Mouse (Mus musculus) myocyte (in vitro differentiated cells): ENCODE measurements around the gene Hsp90aa1. TPM values are rescaled to one million over a fixed set of nuclear protein-coding genes. Genes with fewer than 3 reads are reported as not detected.

Experiments used
- H3K27me3 ChIP-seq: one replicate; pipeline ENCODE4 v1.6.1; 2011; ENCODE audit not compliant: control insufficient read depth, insufficient read depth, insufficient read length
- H3K36me3 ChIP-seq: one replicate; pipeline ENCODE4 v1.6.1; 2011; ENCODE audit not compliant: control insufficient read depth, insufficient read depth
- H3K4me2 ChIP-seq: one replicate; pipeline ENCODE4 v1.6.1; 2011; ENCODE audit warnings: low read depth, control low read depth
- H3K4me3 ChIP-seq: one replicate; pipeline ENCODE4 v1.5.1; 2011; ENCODE audit warnings: mild to moderate bottlenecking, control low read depth, moderate library complexity
- H3K79me2 ChIP-seq: one replicate; pipeline ENCODE4 v1.6.1; 2011; ENCODE audit not compliant: control insufficient read depth, insufficient read depth
- H3ac ChIP-seq: one replicate; pipeline ENCODE4 v1.6.1; 2011; ENCODE audit not compliant: control insufficient read depth, insufficient read length
- CEBPB ChIP-seq: IDR thresholded peaks from 2 replicates; pipeline ENCODE4 v1.6.1; 2011; ENCODE audit warnings: mild to moderate bottlenecking, moderate library complexity; ENCODE audit not compliant: poor library complexity, insufficient read depth, severe bottlenecking
- E2F4 ChIP-seq: IDR thresholded peaks from one replicate; pipeline ENCODE4 v1.6.1; 2011; ENCODE audit warnings: mild to moderate bottlenecking, control low read depth, moderate library complexity; ENCODE audit not compliant: insufficient read depth
- MAX ChIP-seq: IDR thresholded peaks from one replicate; pipeline ENCODE4 v1.6.1; 2011; ENCODE audit warnings: low read depth, mild to moderate bottlenecking, control low read depth
- MYOD1 ChIP-seq, 3 experiments: IDR thresholded peaks; one replicate each; pipeline ENCODE4 v1.6.1; 2011; ENCODE audit warnings: control low read depth in 2 of 3, low read depth in 2 of 3, mild to moderate bottlenecking in 2 of 3, moderate library complexity in 1 of 3; ENCODE audit not compliant: insufficient read length in 2 of 3, control insufficient read depth in 1 of 3
- MYOG ChIP-seq, 3 experiments: IDR thresholded peaks; one replicate each; pipeline ENCODE4 v1.6.1; 2011; ENCODE audit warnings: control low read depth in 2 of 3, low read depth in 2 of 3, mild to moderate bottlenecking in 2 of 3; ENCODE audit not compliant: insufficient read length in 2 of 3, control insufficient read depth in 1 of 3, insufficient read depth in 1 of 3
- POLR2A ChIP-seq: IDR thresholded peaks from one replicate; pipeline ENCODE4 v1.6.1; 2011; ENCODE audit warnings: low read depth, mild to moderate bottlenecking, control low read depth, moderate library complexity; ENCODE audit not compliant: insufficient read length
- POLR2AphosphoS2 ChIP-seq: IDR thresholded peaks from one replicate; pipeline ENCODE4 v1.6.1; 2011; ENCODE audit warnings: low read depth, control low read depth; ENCODE audit not compliant: insufficient read length
- REST ChIP-seq: IDR thresholded peaks from one replicate; pipeline ENCODE4 v1.6.1; 2011; ENCODE audit warnings: mild to moderate bottlenecking, control low read depth, moderate library complexity; ENCODE audit not compliant: insufficient read depth, insufficient read length
- SRF ChIP-seq: IDR thresholded peaks from one replicate; pipeline ENCODE4 v1.6.1; 2011; ENCODE audit warnings: low read depth; ENCODE audit not compliant: control insufficient read depth, insufficient read length
- TCF12 ChIP-seq: IDR thresholded peaks from one replicate; pipeline ENCODE4 v1.6.1; 2011; ENCODE audit warnings: mild to moderate bottlenecking, control low read depth; ENCODE audit not compliant: poor library complexity, insufficient read depth, severe bottlenecking
- TCF3 ChIP-seq: IDR thresholded peaks from one replicate; pipeline ENCODE4 v1.6.1; 2011; ENCODE audit warnings: low read depth, control low read depth; ENCODE audit not compliant: insufficient read length
- USF1 ChIP-seq: IDR thresholded peaks from one replicate; pipeline ENCODE4 v1.6.1; 2011; ENCODE audit warnings: low read depth, mild to moderate bottlenecking, control low read depth, moderate library complexity
- polyA plus RNA-seq: library from polyadenylated mRNA; unstranded; fragments of >200 nt; fragmentation: generic; extraction: Trizol; gene quantifications from one replicate; pipeline ENCODE4 v1.2.1, GENCODE M21; 2012; ENCODE audit warnings: missing spikeins

Hsp90aa1 gene
- polyA plus RNA-seq, 1 experiment: 110 TPM

DNA sequence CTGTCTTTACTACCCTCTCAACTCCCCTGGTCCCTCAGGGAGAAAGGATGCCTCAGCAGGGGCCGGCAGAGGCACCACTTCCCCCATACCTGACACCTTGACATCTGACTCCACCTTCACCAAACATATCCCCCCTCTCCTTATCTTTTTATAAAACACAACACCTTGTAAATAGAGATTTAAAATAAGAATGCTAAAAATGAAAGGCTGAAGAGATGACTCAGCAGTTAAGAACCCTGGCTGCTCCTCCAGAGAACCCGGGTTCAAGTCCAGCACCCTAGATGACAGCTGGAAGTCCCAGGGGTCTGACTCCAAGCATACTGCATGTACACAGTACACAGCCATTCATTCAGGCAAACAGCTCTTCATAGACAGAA lies 3.4 kb downstream of the Hsp90aa1 start:
- no peak overlapping the region for H3ac ChIP-seq
- no peak for TF ChIP-seq TCF12
- TF ChIP-seq E2F4: no peak
- no peak for TF ChIP-seq MYOG (IDR thresholded peaks at IDR 0.05; ENCODE audit: control insufficient read depth in 1 of 3, insufficient read depth in 1 of 3, insufficient read length in 2 of 3, low read depth in 2 of 3)
- no peak for TF ChIP-seq POLR2A
- no peak for TF ChIP-seq POLR2AphosphoS2
- no peak for TF ChIP-seq MYOD1 (IDR thresholded peaks at IDR 0.05; ENCODE audit: control insufficient read depth in 1 of 3, insufficient read length in 2 of 3, low read depth in 2 of 3)
- TF ChIP-seq USF1: no peak
- TF ChIP-seq MAX: no peak
- TF ChIP-seq TCF3: no peak
- no peak for TF ChIP-seq SRF
- no peak for TF ChIP-seq CEBPB
- no peak for TF ChIP-seq REST
- peaks cover 15% of the 10 kb centered on the region for H3K79me2 ChIP-seq
- no peak overlapping the region for H3K4me2 ChIP-seq
- no peak overlapping the region for H3K4me3 ChIP-seq
- no peaks in the 10 kb centered on the region for H3K27me3 ChIP-seq
- H3K36me3 ChIP-seq: peaks cover 7% of the 10 kb centered on the region

DNA sequence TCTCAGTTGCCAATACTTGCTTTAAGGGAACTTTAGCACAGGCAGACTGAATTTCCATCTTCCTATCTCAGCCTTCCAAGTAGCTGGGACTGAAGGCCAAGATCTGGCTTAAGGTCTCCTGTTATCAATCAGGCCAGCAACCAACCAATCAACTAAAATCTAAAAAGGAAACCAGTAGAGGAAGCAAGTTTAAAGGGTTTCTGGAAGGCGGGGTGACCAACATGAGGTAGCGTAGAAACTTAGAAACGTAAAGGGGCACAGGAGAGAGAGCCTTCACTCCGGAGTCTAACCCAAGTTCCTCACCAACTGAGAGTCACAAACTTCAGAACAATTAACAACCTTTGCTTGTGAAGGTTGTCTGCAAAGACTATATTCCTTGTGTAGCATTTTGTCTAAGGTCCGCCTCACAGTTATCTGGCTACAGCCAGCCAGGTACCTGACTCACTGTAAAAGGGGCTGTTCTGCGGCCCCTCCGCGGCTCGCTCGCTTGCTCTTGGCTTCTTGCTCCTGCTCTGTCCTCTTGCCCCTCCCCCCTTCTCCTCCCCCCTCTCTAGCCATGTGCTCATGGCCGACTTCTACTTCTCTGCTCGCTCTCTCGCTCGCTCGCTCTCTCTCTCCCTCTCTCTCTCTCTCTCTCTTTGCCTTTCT lies 3.9 kb downstream of the Hsp90aa1 start:
- no peak for TF ChIP-seq MAX
- no peak for TF ChIP-seq CEBPB
- no peak for TF ChIP-seq TCF12
- TF ChIP-seq POLR2A: no peak
- no peak for TF ChIP-seq REST
- no peak for TF ChIP-seq USF1
- no peak for TF ChIP-seq MYOG (IDR thresholded peaks at IDR 0.05; ENCODE audit: control insufficient read depth in 1 of 3, insufficient read depth in 1 of 3, insufficient read length in 2 of 3, low read depth in 2 of 3)
- no peak for TF ChIP-seq POLR2AphosphoS2
- TF ChIP-seq E2F4: no peak
- TF ChIP-seq TCF3: no peak
- no peak for TF ChIP-seq MYOD1 (IDR thresholded peaks at IDR 0.05; ENCODE audit: control insufficient read depth in 1 of 3, insufficient read length in 2 of 3, low read depth in 2 of 3)
- Histone ChIP-seq H3K79me2 (peaks cover 20% of the 10 kb centered on the region), H3ac (no peak overlapping the region), H3K36me3 (peaks cover 13% of the 10 kb centered on the region), H3K27me3 (no peaks in the 10 kb centered on the region), H3K4me3 (no peak overlapping the region), H3K4me2 (no peak overlapping the region)

DNA sequence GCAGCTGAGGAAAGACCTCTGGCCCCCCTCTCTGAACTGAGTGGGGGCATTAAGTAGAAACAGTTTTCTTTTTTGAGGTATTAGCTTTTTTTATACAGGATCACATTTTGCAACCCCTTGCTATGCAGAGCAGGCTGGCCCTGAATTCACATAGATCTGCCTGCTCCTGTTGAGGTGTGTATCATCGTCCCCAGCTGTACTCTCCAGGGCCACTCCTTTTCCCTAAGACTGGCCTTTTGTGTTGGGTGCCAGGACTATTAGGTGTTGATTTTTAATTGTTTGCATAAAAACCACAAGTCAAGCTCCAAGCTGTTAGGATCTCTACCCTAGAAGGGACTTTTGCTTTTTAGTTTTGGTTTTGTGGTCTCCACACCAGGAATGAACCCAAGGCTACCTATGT lies 4.4 kb downstream of the Hsp90aa1 start:
- Histone ChIP-seq H3K4me2 (no peak overlapping the region), H3K36me3 (peaks cover 18% of the 10 kb centered on the region), H3K4me3 (no peak overlapping the region), H3K79me2 (peaks cover 23% of the 10 kb centered on the region), H3K27me3 (no peaks in the 10 kb centered on the region), H3ac (no peak overlapping the region)
- TF ChIP-seq MAX: no peak
- TF ChIP-seq POLR2A: no peak
- TF ChIP-seq MYOD1 (IDR thresholded peaks at IDR 0.05; ENCODE audit: control insufficient read depth in 1 of 3, insufficient read length in 2 of 3, low read depth in 2 of 3): no peak
- no peak for TF ChIP-seq E2F4
- TF ChIP-seq TCF12: no peak
- no peak for TF ChIP-seq CEBPB
- TF ChIP-seq USF1: no peak
- TF ChIP-seq POLR2AphosphoS2: no peak
- TF ChIP-seq TCF3: no peak

DNA sequence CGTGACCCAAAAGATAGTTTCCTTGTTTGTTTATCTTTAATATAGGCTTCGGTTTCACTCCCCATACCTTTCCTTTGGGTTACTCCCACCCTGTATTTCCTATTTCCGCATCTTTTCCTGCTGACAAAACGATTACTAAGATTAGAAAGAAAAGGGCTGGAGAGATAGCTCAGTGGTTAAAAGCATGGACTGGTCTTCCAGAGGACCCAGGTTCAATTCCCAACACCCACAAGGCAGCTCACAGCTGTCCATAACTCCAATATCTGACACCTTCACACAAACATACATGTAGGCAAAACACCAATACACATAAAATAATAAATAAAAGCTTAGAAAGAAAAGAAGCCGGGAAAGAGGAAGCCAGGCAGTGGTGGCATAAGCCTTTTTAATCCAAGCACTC lies 5.1 kb downstream of the Hsp90aa1 start:
- Histone ChIP-seq H3K27me3 (no peaks in the 10 kb centered on the region), H3K4me2 (no peak overlapping the region), H3ac (no peak overlapping the region), H3K79me2 (peaks cover 23% of the 10 kb centered on the region), H3K36me3 (peaks cover 24% of the 10 kb centered on the region), H3K4me3 (peak overlapping the region; percentile 64)
- TF ChIP-seq MYOD1 (IDR thresholded peaks at IDR 0.05; ENCODE audit: control insufficient read depth in 1 of 3, insufficient read length in 2 of 3, low read depth in 2 of 3) (no peak), REST (no peak), E2F4 (no peak), CEBPB (no peak), MYOG (IDR thresholded peaks at IDR 0.05; ENCODE audit: control insufficient read depth in 1 of 3, insufficient read depth in 1 of 3, insufficient read length in 2 of 3, low read depth in 2 of 3) (no peak), USF1 (no peak), POLR2AphosphoS2 (no peak), POLR2A (no peak), TCF12 (no peak), MAX (no peak), SRF (no peak)

DNA sequence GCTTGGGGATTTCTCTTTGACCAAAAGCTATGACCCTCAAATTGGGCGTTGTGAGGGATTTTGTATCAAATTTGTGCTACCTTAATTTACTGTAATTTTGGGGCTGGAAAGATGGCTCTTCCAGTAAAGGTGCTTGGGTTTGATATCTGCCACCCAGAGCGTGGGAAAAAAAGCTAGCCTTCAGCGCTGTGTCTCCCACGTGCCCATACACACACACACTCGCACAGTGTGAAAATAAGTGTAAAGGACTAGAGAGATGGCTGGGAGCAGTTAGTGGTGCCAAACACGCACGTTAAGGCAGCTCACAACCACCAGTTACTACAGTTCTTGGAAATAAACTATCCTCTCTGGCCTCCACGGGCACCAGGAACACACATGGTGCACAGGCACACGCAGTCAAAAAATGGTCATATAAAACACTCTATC lies 5.5 kb downstream of the Hsp90aa1 start:
- TF ChIP-seq MYOD1 (IDR thresholded peaks at IDR 0.05; ENCODE audit: control insufficient read depth in 1 of 3, insufficient read length in 2 of 3, low read depth in 2 of 3): no peak
- no peak for TF ChIP-seq TCF3
- TF ChIP-seq SRF: no peak
- TF ChIP-seq E2F4: no peak
- no peak for TF ChIP-seq USF1
- TF ChIP-seq TCF12: no peak
- no peak for TF ChIP-seq POLR2A
- TF ChIP-seq POLR2AphosphoS2: no peak
- no peak for TF ChIP-seq MYOG (IDR thresholded peaks at IDR 0.05; ENCODE audit: control insufficient read depth in 1 of 3, insufficient read depth in 1 of 3, insufficient read length in 2 of 3, low read depth in 2 of 3)
- no peak for TF ChIP-seq CEBPB
- TF ChIP-seq REST: no peak
- no peak for TF ChIP-seq MAX
- peaks cover 28% of the 10 kb centered on the region for H3K36me3 ChIP-seq
- H3K79me2 ChIP-seq: peaks cover 23% of the 10 kb centered on the region
- H3K4me2 ChIP-seq: peak overlapping the region; percentile 72
- peak overlapping the region; percentile 48 for H3ac ChIP-seq
- H3K4me3 ChIP-seq: peak overlapping the region; percentile 64
- H3K27me3 ChIP-seq: no peaks in the 10 kb centered on the region
